ENCODE assay signal across 13 mouse cellular contexts in the genomic region with DNA sequence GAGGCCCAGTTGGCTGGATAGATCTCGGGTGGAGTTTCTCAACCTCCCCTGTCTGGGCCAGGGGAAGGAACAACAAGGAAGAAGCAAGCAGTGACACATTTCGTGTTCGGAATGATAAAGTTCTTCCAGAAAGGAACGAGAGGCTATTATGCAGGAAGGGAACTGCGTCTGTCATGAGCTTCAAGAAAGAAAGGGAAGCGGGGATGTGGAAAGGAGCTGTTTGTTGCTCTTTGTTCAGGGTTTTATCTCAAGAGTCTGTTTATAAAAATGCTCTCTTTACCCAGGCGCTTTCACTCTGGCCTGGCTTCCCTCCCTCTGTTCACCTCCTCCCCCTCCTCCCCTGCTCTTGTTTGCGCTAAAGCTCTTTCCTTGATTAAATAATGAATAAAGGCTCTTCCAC. TPM values are rescaled to one million over a fixed set of nuclear protein-coding genes. Genes with fewer than 3 reads are reported as not detected.
DNase-seq lines count a peak whose midpoint lies in the region; ATAC-seq and TF ChIP-seq lines count a peak whose summit lies in the region.
"Had no signal": no experiment of that assay in that cellular context is flagged by ENCODE, and none has a peak within 500 bp of the region (broad histone marks: within the 10 kb centered on the region; RNA-seq: fewer than 3 reads in every experiment).

No protein-coding gene starts in this region.

- H3K4me1 ChIP-seq in heart, embryonic 13.5 days, result peaks cover 4% of the 10 kb centered on the region; the same call in 1 of the 2 replicates
- H3K4me1 ChIP-seq in heart, postnatal 0 days (ENCODE audit: control insufficient read depth, insufficient read depth), result no peaks in the 10 kb centered on the region
- peaks cover 13% of the 10 kb centered on the region for H3K4me1 ChIP-seq in midbrain, embryonic 13.5 days (replicated peaks)

- H3K36me3 ChIP-seq in heart, embryonic 13.5 days, result no peaks in the 10 kb centered on the region
- no peaks in the 10 kb centered on the region for H3K36me3 ChIP-seq in heart, postnatal 0 days (replicated peaks; ENCODE audit: control insufficient read depth, insufficient read depth, low read length)
- no peaks in the 10 kb centered on the region for H3K36me3 ChIP-seq in midbrain, embryonic 13.5 days
- H3K36me3 ChIP-seq: limb, embryonic 13.5 days had no signal

- no peaks in the 10 kb centered on the region for H3K27me3 ChIP-seq in heart, embryonic 13.5 days (replicated peaks)
- H3K27me3 ChIP-seq in heart, postnatal 0 days (ENCODE audit: control insufficient read depth, insufficient read depth, low read length), result no peaks in the 10 kb centered on the region
- no peaks in the 10 kb centered on the region for H3K27me3 ChIP-seq in midbrain, embryonic 13.5 days
- H3K27me3 ChIP-seq: limb, embryonic 13.5 days had no signal

- WGBS in heart, embryonic 13.5 days, result 21% methylated on average over 8 of the region's 8 CpGs
- WGBS in heart, postnatal 0 days, result 25% methylated on average over 8 of the region's 8 CpGs
- 17% methylated on average over 8 of the region's 8 CpGs for WGBS in midbrain, embryonic 13.5 days

- H3K9me3 ChIP-seq in heart, embryonic 13.5 days, result no peaks in the 10 kb centered on the region
- H3K9me3 ChIP-seq in heart, postnatal 0 days (replicated peaks; ENCODE audit: control insufficient read depth, low read length), result no peaks in the 10 kb centered on the region
- no peaks in the 10 kb centered on the region for H3K9me3 ChIP-seq in midbrain, embryonic 13.5 days
- H3K9me3 ChIP-seq: limb, embryonic 13.5 days had no signal

- DNase-seq in heart, postnatal 25 days (ENCODE audit: low spot score), result no peak
- DNase-seq in fat pad, adult 2 months (ENCODE audit: extremely low read depth, low read depth, low spot score), result peak; percentile 18
- peak; percentile 27 for DNase-seq in heart, postnatal 0 days (ENCODE audit: low spot score)
- DNase-seq in c-Kit-positive CD71-positive TER-119-positive erythroid progenitor cells, embryonic 14.5 days (ENCODE audit: low spot score), result no peak
- DNase-seq in layer of hippocampus, postnatal 25 days (ENCODE audit: extremely low spot score in 1 of 2, low spot score in 1 of 2), result no peak
- DNase-seq: cerebellum, postnatal 25 days; thymus, adult 18-20 months had no signal

- intact Hi-C loops in heart, postnatal 25 days (cut with DNase I), result no loop called here

- TF ChIP-seq CTCF in heart, postnatal 0 days (IDR thresholded peaks at IDR 0.05; ENCODE audit: low read depth), result no peak

- no peak overlapping the region for H3K4me3 ChIP-seq in heart, embryonic 13.5 days
- no peak overlapping the region for H3K4me3 ChIP-seq in heart, postnatal 0 days (ENCODE audit: low read depth, low read length)
- no peak overlapping the region for H3K4me3 ChIP-seq in midbrain, embryonic 13.5 days (replicated peaks)
- H3K4me3 ChIP-seq: limb, embryonic 13.5 days had no signal

- no peak overlapping the region for H3K4me2 ChIP-seq in heart, embryonic 13.5 days
- H3K4me2 ChIP-seq in heart, postnatal 0 days (ENCODE audit: low read depth, low read length), result no peak overlapping the region
- H3K4me2 ChIP-seq in midbrain, embryonic 13.5 days (replicated peaks), result peak overlapping the region; percentile 25
- H3K4me2 ChIP-seq: limb, embryonic 13.5 days had no signal

- H3K9ac ChIP-seq in heart, embryonic 13.5 days, result no peak overlapping the region
- H3K9ac ChIP-seq in heart, postnatal 0 days (replicated peaks; ENCODE audit: low read depth, low read length), result no peak overlapping the region
- H3K9ac ChIP-seq in midbrain, embryonic 13.5 days (replicated peaks), result no peak overlapping the region
- H3K9ac ChIP-seq: limb, embryonic 13.5 days had no signal

- no peak for TF ChIP-seq EP300 in heart, postnatal 0 days (IDR thresholded peaks at IDR 0.05; ENCODE audit: low read depth)

- no peak for ATAC-seq in heart, embryonic 13.5 days (ENCODE audit: extremely low read depth, insufficient number of reproducible peaks, low FRiP score, low TSS enrichment)
- peak; percentile 17; the same call in 1 of the 2 replicates for ATAC-seq in heart, postnatal 0 days (ENCODE audit: insufficient read depth, low read depth)
- ATAC-seq in midbrain, embryonic 13.5 days, result peak; percentile 78; the same call in 1 of the 2 replicates
- no peak for ATAC-seq in monocyte, adult 5-6 weeks (replicated peaks; ENCODE audit: insufficient number of reproducible peaks, low FRiP score, low TSS enrichment, poor library complexity, severe bottlenecking)
- ATAC-seq: CD4-positive, CD25-positive, alpha-beta regulatory T cell, adult 4 months; inflammation-experienced regulatory T-cells, adult 6 months had no signal

- 0 out of 2 replicates have a peak overlapping the region, but pooled peaks have one; percentile 17 for H3K27ac ChIP-seq in heart, embryonic 13.5 days (replicated peaks)
- 0 out of 2 replicates have a peak overlapping the region, but pooled peaks have one; percentile 15 for H3K27ac ChIP-seq in heart, postnatal 0 days (ENCODE audit: low read depth)
- peak overlapping the region; percentile 54 for H3K27ac ChIP-seq in midbrain, embryonic 13.5 days
- H3K27ac ChIP-seq: limb, embryonic 13.5 days had no signal

RNA-seq across cellular contexts. Expression of a gene that starts 46.7 kb away (rescaled TPM):
- polyA plus RNA-seq in heart, embryonic 13.5 days (2015; fragmentation: Nextera tagmentation; extraction: Ambion mirVana), result 0.03 TPM in 1 of 2 replicates, not detected in the other
- total RNA-seq in heart, postnatal 25 days (2021), result under 1 TPM; 0.21 to 0.28 TPM
- total RNA-seq in heart, postnatal 0 days (2014; rRNA removed; ENCODE audit: low replicate concordance), result 0.04 and 9.0 TPM in 2 replicates
- 0.03 and 0.08 TPM in 2 replicates for polyA plus RNA-seq in heart, postnatal 0 days (2015; fragmentation: Nextera tagmentation; extraction: Ambion mirVana)
- 1.7 and 2.9 TPM in 2 replicates for polyA plus RNA-seq in midbrain, embryonic 13.5 days (2015; fragmentation: Nextera tagmentation; extraction: Ambion mirVana)
- not detected in 3 replicates for total RNA-seq in monocyte, adult 5-6 weeks (2017)
- total RNA-seq in layer of hippocampus, postnatal 25 days (2021), result 100 to 1,000 TPM; 158 to 175 TPM
- polyA plus RNA-seq: CD4-positive, CD25-positive, alpha-beta regulatory T cell, adult 4 months had no signal

Comparison
In these comparisons a context has a peak if more than half of its experiments do, and no peak if none do; other contexts are left out.
1. ATAC-seq: peak in heart, postnatal 0 days (single experiment) and midbrain, embryonic 13.5 days (single experiment); none in heart, embryonic 13.5 days (single experiment) and monocyte, adult 5-6 weeks (single experiment).
2. DNase-seq: peak in fat pad, adult 2 months (single experiment) and heart, postnatal 0 days (single experiment); none in heart, postnatal 25 days (single experiment), c-Kit-positive CD71-positive TER-119-positive erythroid progenitor cells, embryonic 14.5 days (single experiment) and layer of hippocampus, postnatal 25 days (0 of 2).
3. RNA of a gene that starts 46.7 kb away (total RNA-seq): 158 to 175 TPM in layer of hippocampus, postnatal 25 days; 0.21 to 0.28 TPM in heart, postnatal 25 days, 0.04 to 9.0 TPM in heart, postnatal 0 days and not detected in monocyte, adult 5-6 weeks; every median in the first group is over 10 times any median in the second.
4. Peak in every context shown above with its lines, with median percentiles within 50 percentile points of each other: H3K27ac ChIP-seq.